Mouse (Mus musculus) liver, adult 2 months (tissue): ENCODE results near the gene Clnk. TPM values are rescaled to one million over a fixed set of nuclear protein-coding genes. Genes with fewer than 3 reads are reported as not detected.

Source experiments
- DNase-seq: peaks from one replicate; pipeline ENCODE4 v3.0.0-alpha.2; 2011; ENCODE audit warnings: low read depth, low spot score; ENCODE audit errors: extremely low read depth
- H3K27ac ChIP-seq: fragments of 200-500 bp; replicated peaks from 2 replicates; pipeline ENCODE4 v1.5.1; 2012; ENCODE audit warnings: low read depth, mild to moderate bottlenecking, control low read depth, inconsistent platforms, low read length; ENCODE audit not compliant: insufficient read depth
- H3K27me3 ChIP-seq: fragments of 200-500 bp; 2 replicates; pipeline ENCODE4 v1.6.1; 2012; ENCODE audit warnings: mild to moderate bottlenecking, moderate library complexity, low read length, inconsistent platforms; ENCODE audit not compliant: control insufficient read depth, insufficient read depth
- H3K36me3 ChIP-seq: fragments of 200-500 bp; 2 replicates; pipeline ENCODE4 v1.6.1; 2012; ENCODE audit warnings: low read length, inconsistent platforms; ENCODE audit not compliant: control insufficient read depth, insufficient read depth
- H3K4me1 ChIP-seq: fragments of 200-500 bp; 2 replicates; pipeline ENCODE4 v1.6.1; 2011; ENCODE audit warnings: low read length; ENCODE audit not compliant: control insufficient read depth, insufficient read depth
- H3K4me3 ChIP-seq: fragments of 200-500 bp; 2 replicates; pipeline ENCODE4 v1.5.1; 2011; ENCODE audit warnings: low read depth, mild to moderate bottlenecking, control low read depth, low read length, moderate library complexity; ENCODE audit not compliant: insufficient read depth
- H3K79me2 ChIP-seq: fragments of 200-500 bp; 2 replicates; pipeline ENCODE4 v1.6.1; 2012; ENCODE audit warnings: inconsistent platforms, mild to moderate bottlenecking, low read length, moderate library complexity; ENCODE audit not compliant: control insufficient read depth, insufficient read depth
- H3K9ac ChIP-seq: fragments of 200-500 bp; 2 replicates; pipeline ENCODE4 v1.6.1; 2012; ENCODE audit warnings: low read depth, mild to moderate bottlenecking, control low read depth, inconsistent platforms, low read length
- CTCF ChIP-seq: fragments of 200-500 bp; IDR thresholded peaks from 2 replicates; pipeline ENCODE4 v1.5.1; 2011; ENCODE audit warnings: low read depth, low read length, control low read depth
- POLR2A ChIP-seq: fragments of 200-500 bp; IDR thresholded peaks from 2 replicates; pipeline ENCODE4 v1.6.1; 2011; ENCODE audit warnings: low read length, control low read depth; ENCODE audit not compliant: insufficient read depth; ENCODE audit errors: extremely low read depth
- WGBS: fragments of 180-500 bp; shearing (Covaris S2); methylation state at CpG from one replicate; pipeline ENCODE4 v1.1.7; 2018; 5-methylcytosine and 5-hydroxymethylcytosine counted together
- polyA plus RNA-seq: library from polyadenylated mRNA; depleted of rRNA; stranded (reverse); fragments of >200 nt; gene quantifications from 2 replicates; pipeline ENCODE4 v1.2.3, GENCODE M21; 2012
- total RNA-seq: library from RNA; depleted of rRNA; stranded (reverse); fragments of >200 nt; gene quantifications from 2 replicates; pipeline ENCODE4 v1.2.3, GENCODE M21; 2014

Clnk gene
- total and polyA plus RNA-seq, 2 experiments, result not detected

DNA sequence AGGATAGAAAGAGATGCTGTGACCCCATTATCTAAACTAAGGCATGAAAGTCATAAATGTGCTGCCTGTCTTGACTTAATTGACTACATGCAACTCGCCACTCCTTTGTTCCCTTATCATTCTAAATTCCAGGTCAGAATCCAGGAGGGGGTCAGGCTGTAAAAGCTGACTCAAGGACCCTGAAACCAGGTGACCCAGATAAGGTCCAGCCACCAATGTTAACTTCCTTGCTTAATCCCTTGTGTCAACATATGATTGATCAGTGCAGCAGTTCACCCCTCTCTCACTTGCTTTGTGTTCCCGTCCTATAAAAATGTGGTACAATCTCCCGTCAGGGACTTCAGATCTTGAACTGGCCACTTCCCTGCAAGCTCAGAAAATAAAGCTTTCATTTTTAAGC lies 31.1 kb downstream of the Clnk start:
- Histone ChIP-seq H3K27ac (no peak overlapping the region), H3K4me1 (no peaks in the 10 kb centered on the region), H3K79me2 (no peaks in the 10 kb centered on the region), H3K36me3 (no peaks in the 10 kb centered on the region), H3K9ac (no peak overlapping the region), H3K27me3 (no peaks in the 10 kb centered on the region), H3K4me3 (no peak overlapping the region)
- WGBS, result 25% methylated on average over 3 of the region's 3 CpGs
- DNase-seq, result no peak
- TF ChIP-seq POLR2A, result no peak
- no peak for TF ChIP-seq CTCF

DNA sequence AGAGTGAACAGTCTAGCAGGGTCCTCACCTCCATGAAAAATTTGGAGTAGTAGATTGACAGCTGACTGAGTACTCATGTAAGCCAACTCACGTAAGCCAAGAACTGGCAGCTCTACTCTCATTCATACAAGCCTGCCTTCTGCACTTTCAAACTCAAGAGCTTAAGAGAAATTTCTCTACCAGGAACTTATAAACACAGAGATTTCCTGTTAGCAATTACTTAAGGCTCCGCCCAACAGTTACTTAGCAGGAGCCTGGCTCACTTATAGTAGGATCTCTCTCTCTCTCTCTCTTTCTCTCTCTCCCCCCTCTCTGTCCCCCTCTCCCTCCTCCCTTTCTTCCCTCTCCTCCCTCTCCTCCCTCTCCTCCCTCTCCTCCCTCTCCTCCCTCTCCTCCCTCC lies 32.3 kb downstream of the Clnk start:
- no peak overlapping the region for H3K9ac ChIP-seq
- no peak for DNase-seq
- H3K36me3 ChIP-seq, result no peaks in the 10 kb centered on the region
- H3K4me1 ChIP-seq, result no peaks in the 10 kb centered on the region
- TF ChIP-seq CTCF (no peak), POLR2A (no peak)
- H3K4me3 ChIP-seq, result no peak overlapping the region
- WGBS, result 86% methylated on average over 2 of the region's 2 CpGs
- no peaks in the 10 kb centered on the region for H3K79me2 ChIP-seq
- H3K27me3 ChIP-seq, result no peaks in the 10 kb centered on the region
- no peak overlapping the region for H3K27ac ChIP-seq

DNA sequence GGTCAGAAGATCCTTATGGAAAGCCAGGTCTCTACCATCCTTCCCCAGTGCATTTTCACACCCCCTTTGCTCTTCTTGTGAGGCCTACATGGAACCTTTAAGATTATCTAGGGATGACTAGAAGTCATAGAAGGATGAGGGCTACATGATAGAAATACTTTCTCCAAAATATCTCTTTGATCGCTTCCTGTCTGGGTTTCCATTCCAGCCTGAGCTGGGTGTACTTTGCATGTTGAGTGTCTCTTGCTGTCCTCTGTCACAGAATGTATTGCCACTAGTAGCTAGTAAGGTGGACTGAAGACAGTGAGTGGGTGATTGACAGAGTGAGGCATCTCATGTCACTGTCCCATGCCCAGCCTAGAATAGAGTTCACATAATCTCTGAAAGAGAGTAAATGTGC lies 36.6 kb downstream of the Clnk start:
- no peak overlapping the region for H3K4me3 ChIP-seq
- TF ChIP-seq CTCF, result no peak
- TF ChIP-seq POLR2A, result no peak

DNA sequence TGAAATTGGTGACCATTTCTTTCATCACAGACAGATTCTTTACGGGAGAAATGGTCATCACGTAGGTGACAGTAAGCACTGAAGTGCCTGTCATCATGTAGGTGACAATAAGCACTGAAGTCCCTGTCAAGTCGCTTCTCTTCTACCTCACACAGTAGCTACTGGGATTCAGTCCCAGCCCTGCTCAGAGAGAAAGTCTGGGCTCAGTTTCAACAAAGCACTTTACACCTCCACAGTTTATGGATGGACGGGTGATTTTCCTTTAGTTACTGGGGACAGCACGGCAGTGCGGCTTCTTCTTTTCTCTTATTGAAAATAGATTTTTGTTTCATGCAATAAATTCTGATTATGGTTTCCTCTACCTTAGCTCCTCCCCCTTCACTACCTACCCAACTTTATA lies 49.3 kb downstream of the Clnk start:
- no peak overlapping the region for H3K27ac ChIP-seq
- 89% methylated on average over 6 of the region's 6 CpGs for WGBS

More for the DNA sequence above, 36.6 kb downstream of the Clnk start:
- Histone ChIP-seq H3K79me2 (no peaks in the 10 kb centered on the region), H3K27ac (no peak overlapping the region), H3K9ac (no peak overlapping the region), H3K36me3 (no peaks in the 10 kb centered on the region), H3K4me1 (no peaks in the 10 kb centered on the region), H3K27me3 (no peaks in the 10 kb centered on the region)
- no peak for DNase-seq
- 97% methylated on average over 1 of the region's 1 CpGs for WGBS

DNA sequence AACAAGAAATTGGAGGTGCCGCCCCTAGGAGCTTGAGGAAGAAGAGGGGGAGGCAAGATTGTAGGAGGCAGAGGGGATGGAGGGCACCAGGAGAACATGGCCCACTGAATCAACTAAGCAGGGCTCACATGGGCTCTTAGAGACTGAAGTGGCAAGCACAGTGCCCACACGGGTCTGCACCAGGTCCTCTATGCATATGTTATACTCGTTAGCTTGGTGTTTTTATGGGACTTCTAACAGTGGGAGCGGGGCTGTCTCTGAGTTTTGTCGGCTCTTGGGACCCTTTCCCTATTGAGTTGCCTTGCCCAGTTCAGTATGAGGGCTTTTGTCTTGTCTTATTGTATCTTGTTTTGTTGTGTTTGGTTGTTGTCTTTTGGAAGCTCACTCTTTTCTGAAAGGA lies 50.0 kb downstream of the Clnk start:
- no peak for DNase-seq
- WGBS, result 79% methylated on average over 5 of the region's 5 CpGs
- no peak for TF ChIP-seq POLR2A
- no peak for TF ChIP-seq CTCF

More for the DNA sequence above, 49.3 kb downstream of the Clnk start:
- Histone ChIP-seq H3K4me1 (no peaks in the 10 kb centered on the region), H3K9ac (no peak overlapping the region), H3K27me3 (no peaks in the 10 kb centered on the region), H3K4me3 (no peak overlapping the region), H3K36me3 (no peaks in the 10 kb centered on the region), H3K79me2 (no peaks in the 10 kb centered on the region)
- DNase-seq, result no peak
- TF ChIP-seq CTCF, result no peak
- no peak for TF ChIP-seq POLR2A

DNA sequence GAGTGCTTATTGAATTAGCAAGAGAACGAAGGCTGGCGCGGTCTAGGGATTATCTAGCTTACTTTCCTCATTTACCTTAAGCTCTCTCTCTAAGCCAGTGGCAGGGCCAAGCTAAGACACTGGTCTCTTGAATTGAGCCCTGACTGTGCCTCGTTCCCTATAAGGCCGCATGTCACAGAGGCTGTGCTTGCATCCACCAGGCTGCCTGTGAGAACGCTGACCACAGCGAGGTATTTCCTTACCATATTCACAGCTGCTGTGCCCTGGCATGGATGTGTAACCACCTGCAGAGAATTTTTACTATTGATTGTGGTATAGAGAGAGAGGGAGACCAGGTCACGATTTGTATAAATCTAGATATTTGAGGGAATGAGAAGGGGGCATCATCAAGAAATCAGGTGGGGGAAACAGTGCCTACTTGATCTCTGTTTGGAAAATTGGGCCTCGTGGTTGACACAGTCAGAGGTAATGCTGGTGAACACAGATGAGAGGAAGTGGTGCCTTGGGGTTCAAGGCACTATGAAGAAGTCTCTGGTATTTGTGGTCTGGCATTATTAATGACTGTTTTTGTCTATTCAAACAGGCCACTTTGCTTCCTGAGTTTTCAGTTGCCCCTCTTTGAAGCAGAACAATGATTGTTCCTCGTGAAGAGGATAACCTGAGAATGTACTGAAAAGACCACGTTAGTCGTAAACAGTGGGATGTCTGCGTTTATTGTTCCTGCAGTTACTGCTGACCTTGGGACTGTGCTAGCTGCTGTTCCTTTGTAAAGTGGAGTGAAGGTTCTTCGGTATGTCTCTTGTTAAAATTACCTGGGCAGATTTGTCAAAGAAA lies 52.3 kb downstream of the Clnk start:
- no peak for DNase-seq

More for the DNA sequence above, 50.0 kb downstream of the Clnk start:
- no peaks in the 10 kb centered on the region for H3K79me2 ChIP-seq
- no peak overlapping the region for H3K27ac ChIP-seq
- no peaks in the 10 kb centered on the region for H3K27me3 ChIP-seq
- H3K4me3 ChIP-seq, result no peak overlapping the region
- no peaks in the 10 kb centered on the region for H3K4me1 ChIP-seq
- H3K36me3 ChIP-seq, result no peaks in the 10 kb centered on the region
- H3K9ac ChIP-seq, result no peak overlapping the region

More for the DNA sequence above, 52.3 kb downstream of the Clnk start:
- Histone ChIP-seq H3K27ac (no peak overlapping the region), H3K4me3 (no peak overlapping the region), H3K36me3 (no peaks in the 10 kb centered on the region), H3K9ac (no peak overlapping the region), H3K27me3 (no peaks in the 10 kb centered on the region), H3K4me1 (no peaks in the 10 kb centered on the region), H3K79me2 (no peaks in the 10 kb centered on the region)
- no peak for TF ChIP-seq POLR2A
- TF ChIP-seq CTCF, result no peak
- 65% methylated on average over 14 of the region's 14 CpGs for WGBS
